Mouse (Mus musculus): ENCODE measurements at regions not wholly inside any gene's neighbourhood (a gene's known extent, or its start where the extent isn't known, plus 50 kb on each side); places are given as distances from the start of the nearest gene placed in this dataset.

DNA sequence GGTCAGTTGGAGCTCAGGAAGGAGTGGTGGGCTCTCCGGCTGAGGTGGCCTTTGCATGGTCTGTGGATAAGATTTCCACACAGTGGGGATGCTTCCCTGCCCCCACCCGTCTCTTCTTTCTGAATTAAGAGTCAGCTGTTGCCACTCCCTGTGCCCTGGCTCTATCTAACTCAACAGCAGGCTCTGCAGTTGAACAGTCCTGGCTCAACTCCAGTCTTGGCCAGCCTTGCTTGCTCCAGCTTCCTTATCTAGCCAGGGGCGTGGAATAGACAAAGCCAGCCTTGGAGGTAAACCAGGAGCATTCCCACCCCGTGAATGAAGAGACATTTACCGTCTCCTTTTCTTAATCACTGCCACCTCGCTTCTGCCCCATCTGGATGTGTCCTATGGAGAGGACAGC, 89.7 kb downstream of the Mn1 start:
- DNase-seq (ENCODE audit: low spot score in 2 of 2) = no peak
- intact Hi-C loops (cut with DNase I) = no loop called here

DNA sequence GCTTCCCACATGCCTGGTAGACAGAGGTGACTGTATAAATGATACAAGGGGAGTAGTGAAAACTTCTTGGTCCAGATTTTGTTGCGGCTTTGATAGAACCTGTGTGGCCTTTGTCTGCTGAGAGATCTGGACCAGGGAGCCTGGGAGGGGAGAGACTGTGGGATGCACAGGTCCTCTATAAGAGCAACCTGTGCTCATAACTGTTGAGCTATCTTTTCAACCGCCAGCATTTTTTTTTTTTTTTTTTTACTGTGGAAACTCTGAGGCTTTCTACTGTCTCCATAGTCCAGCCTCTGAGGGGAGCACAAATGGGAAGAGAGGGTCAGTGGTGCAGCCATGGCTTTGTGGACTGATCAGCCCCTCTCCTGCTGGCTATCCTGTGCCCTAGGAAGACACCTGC, 90.2 kb downstream of the Mn1 start:
- DNase-seq (ENCODE audit: low spot score in 2 of 2) = no peak
- intact Hi-C loops (cut with DNase I) = no loop called here

DNA sequence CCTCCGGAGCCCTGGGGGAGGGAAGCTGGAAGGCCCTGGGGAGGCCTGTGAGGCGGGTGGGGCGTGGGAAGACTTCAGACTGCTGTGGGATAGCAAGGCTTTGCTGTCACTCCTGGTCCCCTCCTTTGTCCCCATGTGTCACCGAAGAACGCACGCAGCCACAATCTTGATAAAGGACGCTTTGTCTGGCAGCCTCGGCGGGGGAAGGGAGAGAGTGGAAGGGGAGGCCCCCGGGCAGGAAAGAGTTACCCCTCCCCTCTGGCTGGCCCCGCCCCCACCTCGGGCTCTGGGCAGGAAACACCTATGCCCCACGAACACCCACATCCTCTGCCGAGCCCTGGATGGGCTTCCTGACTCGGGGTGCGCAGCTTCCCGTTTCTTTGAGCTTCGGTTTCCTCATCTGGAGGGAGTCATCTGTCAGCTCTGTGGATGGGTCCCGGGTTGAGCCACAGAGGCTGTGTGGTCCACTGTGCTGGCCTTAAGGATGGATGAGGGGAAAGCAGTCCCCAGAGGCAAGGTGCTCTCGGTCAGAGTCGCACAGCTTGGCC, 91.9 kb downstream of the Mn1 start:
- intact Hi-C loops (cut with DNase I) = no loop called here
- no peak for DNase-seq (ENCODE audit: low spot score in 2 of 2)

DNA sequence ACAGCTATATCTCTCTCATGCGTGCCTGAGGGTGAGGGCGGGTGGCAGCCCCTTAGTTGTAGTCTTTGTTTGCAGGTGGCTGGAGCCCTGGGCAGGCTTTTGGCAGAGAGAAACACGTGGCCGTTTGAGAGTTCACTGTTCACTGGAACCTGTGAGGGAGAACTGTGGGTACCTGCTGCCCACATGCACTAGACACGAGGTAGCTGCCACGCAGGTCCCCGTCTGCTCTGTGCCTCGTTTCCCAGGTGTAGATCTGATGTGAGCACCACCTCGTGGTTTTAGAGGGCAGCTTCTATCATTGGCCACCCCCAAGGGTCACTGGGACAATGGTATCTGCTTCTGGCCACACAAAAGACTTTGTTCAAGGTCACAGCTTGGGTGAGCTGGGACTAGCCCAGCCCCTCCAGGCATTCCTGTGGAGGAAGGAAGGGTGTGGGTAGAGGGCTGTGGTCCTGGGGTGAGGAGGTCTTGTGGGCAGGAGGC, 92.5 kb downstream of the Mn1 start:
- no peak for DNase-seq (ENCODE audit: low spot score in 2 of 2)
- intact Hi-C loops (cut with DNase I) = loop anchor here (5.0 kb wide), 1 partner anchor 82 kb away; no protein-coding TSS in a partner anchor

DNA sequence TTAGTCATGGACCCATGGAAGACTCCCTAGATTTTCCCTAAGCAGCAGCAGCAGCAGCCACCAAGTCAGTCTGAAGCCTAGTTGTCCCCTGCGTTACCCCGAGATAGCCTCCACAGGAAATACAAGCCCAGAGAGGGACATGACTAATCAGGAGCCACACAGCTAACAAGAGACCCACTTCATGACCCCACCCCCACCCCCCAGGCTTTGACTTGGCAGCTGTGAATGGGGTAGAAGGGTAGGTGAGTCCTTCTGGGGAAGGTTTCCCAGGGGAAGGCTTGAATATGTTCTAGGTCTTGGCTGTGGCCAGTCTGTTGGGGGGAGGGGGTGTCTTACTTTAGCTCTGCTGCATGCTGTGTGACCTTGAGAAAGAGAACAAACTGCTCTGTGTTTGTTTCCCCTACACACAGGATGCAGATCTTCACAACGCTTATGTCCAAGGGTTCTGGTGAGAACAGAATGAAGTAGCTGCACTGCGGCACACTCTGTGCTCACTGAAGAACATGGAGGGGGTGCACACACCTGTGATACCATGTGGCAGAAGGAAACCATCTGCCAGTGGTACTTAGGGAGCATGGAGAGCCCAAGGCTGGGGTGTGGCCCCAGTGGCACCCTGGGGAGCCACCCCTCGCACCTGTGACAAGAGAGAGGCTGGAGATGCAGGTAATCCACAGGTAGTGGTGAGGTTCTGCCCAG, 93.2 kb downstream of the Mn1 start:
- DNase-seq (ENCODE audit: low spot score in 2 of 2) = no peak
- intact Hi-C loops (cut with DNase I) = loop anchor here (5.0 kb wide), 1 partner anchor 83 kb away; no protein-coding TSS in a partner anchor

DNA sequence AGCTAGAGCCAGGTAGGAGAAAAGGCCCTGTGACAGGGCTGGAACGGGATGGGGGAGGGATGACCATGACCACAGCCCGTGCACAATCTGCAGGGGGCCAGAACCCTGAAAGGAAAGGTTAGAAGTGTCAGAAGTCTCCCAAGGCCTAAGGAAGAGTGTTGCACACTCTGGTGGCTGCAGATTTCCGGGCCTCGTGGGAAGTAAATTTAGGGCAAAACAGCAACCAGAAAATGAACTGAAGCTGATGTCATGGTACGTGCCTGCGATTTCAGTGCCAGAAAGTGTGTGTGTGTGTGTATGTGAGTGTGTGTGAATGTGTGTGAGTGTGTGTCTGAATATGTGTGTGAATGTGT, 93.7 kb downstream of the Mn1 start:
- intact Hi-C loops (cut with DNase I) = loop anchor here (5.0 kb wide), 1 partner anchor 84 kb away; no protein-coding TSS in a partner anchor
- DNase-seq (ENCODE audit: low spot score in 2 of 2) = no peak

DNA sequence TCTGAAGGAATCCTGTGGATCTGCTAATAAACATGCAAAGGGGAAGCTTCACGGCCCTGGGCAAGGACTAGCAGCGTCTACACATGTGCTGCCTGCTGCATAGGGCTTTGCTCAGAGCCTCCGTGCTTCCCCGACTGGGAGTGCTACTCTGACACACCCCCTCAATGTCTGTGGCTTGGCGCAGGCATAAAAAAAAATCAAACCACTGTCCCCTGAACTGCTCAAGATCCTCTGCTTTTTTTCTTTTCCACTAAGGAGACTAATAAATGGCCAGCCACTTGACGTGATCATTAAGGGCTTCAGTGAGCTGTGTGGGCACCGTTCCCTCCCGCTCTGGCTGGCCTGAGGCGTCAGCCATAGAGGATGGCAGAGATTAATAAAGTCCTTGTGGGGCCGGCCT, 94.8 kb downstream of the Mn1 start:
- intact Hi-C loops (cut with DNase I) = loop anchor here (5.0 kb wide), 1 partner anchor 85 kb away; no protein-coding TSS in a partner anchor
- no peak for DNase-seq (ENCODE audit: low spot score in 2 of 2)

DNA sequence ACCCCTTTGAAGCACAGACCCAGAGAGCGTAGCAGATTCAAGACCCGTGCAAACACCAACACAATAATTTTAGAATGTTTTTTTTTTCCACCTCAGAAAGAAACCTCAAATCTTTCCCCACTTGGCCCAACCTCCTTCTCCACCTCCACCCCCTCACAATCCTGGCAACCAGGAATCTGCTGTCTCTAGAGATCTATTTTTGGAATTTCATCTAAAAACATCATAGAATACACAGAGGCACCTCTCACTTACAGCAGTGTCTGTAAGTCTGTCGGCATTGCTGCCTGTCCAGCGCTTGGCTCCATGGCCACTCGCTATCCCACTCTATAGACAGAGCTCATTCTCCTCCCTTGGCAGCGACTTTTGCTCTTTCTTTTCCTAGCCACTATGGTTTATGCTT, 96.8 kb downstream of the Mn1 start:
- intact Hi-C loops (cut with DNase I) = loop anchor here (5.0 kb wide), 1 partner anchor 87 kb away; no protein-coding TSS in a partner anchor

DNA sequence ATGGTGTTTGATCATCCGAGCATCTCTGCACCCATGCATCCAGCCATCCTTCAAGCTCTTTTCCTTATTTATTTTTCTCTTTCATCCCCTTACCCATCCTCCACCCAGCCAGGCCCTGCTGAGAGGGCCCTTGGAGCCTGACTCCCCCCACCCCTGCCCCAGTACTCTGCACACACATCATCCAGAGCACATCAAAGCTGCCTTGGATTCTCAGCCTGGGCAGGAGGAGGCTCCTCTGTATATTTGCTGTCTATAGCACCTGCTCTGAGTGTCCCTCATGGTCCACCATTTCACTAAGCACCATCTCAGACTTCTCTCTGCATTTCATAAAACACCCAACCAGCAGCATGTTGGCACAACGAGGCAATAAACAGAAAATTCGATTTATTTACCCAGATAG, 101.9 kb downstream of the Mn1 start:
- intact Hi-C loops (cut with DNase I) = no loop called here
- no peak for DNase-seq (ENCODE audit: low spot score in 2 of 2)

More for the DNA sequence above, 96.8 kb downstream of the Mn1 start:
- DNase-seq (ENCODE audit: low spot score in 2 of 2) = no peak

DNA sequence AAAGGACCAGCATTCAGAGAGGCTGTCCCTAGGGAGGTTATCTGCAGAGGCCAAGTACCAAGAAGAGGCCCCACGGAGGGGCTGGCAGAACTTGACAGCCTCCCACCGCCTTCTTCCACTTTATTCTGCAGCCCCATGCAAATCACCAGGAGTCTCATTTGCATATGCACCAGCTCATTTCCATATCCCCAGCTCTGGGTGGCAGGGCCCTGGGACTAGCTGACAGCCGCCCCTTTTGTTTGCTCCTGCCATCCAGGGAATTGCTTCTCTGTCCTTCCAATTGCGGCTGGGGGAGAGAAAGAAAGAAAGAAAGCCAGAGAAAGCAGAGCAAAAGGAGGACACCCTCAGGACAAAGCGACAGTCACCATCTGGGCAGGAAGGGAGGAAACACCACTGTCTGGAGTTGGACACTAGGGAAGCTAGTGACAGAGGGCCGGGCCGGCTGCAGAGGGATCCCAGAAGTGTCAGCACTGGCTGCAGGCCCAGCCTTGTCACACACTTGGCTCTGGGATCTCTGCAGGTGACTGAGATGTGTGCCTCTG, 102.4 kb downstream of the Mn1 start:
- intact Hi-C loops (cut with DNase I) = no loop called here
- no peak for DNase-seq (ENCODE audit: low spot score in 2 of 2)

DNA sequence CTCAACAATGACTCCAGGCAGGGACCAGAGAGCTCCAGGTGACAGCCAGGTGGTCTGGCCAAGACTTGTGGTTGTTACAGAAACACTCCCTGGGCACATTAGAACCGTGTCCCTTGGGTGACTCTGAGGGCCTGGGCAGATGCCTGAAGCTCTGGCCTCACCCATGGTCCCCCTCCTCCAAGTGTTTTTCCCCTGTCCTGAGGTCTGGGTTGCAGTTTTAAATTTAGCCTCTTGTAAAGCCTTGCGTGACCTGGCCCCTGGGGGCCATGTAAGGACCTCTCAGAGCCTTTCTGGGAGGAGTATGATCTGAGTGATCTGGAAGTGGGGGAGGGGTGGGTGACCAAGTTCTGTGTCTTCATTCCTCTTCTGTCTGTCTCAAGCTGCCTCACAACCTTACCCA, 104.7 kb downstream of the Mn1 start:
- intact Hi-C loops (cut with DNase I) = no loop called here

DNA sequence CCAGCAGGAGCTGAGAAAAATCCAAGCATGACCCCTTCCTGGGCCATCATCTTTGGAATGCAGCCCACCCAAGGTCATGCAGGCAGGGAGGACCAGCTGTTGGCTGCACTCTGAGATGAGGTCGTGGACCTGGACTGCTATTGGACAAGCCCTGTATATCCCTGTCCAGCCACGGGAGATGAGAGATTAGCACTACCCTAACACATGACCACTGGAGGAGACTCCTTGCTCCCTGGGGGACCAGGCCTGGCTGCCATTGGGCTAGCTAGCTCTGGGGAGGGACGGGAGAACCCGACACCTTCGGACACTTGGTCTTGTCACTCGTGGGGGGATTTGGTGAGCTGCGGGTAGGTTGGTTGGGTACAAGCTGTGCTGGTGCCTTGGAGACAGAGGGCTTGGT, 105.4 kb downstream of the Mn1 start:
- intact Hi-C loops (cut with DNase I) = no loop called here
- no peak for DNase-seq (ENCODE audit: low spot score in 2 of 2)

More for the DNA sequence above, 104.7 kb downstream of the Mn1 start:
- no peak for DNase-seq (ENCODE audit: low spot score in 2 of 2)

DNA sequence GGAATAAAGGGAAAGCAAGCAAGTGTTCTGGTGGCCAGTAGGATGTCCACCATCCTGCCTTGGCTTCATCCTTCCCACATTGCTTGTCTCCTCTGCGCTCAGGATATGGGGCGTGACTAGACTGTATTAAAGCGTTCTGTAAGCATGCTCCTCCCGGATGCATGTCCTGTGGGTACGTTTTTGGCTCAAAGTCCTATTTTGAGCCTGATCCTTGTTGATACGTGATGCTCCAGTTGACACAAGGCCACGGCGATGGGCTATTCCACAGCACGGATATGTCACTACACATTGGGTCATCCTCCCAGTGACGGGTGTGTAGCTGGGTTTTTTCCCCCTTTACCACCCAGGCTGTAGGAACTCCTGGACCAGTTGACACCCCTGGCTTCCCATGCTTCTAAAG, 110.6 kb downstream of the Mn1 start:
- intact Hi-C loops (cut with DNase I) = no loop called here
- DNase-seq (ENCODE audit: low spot score in 2 of 2) = no peak

DNA sequence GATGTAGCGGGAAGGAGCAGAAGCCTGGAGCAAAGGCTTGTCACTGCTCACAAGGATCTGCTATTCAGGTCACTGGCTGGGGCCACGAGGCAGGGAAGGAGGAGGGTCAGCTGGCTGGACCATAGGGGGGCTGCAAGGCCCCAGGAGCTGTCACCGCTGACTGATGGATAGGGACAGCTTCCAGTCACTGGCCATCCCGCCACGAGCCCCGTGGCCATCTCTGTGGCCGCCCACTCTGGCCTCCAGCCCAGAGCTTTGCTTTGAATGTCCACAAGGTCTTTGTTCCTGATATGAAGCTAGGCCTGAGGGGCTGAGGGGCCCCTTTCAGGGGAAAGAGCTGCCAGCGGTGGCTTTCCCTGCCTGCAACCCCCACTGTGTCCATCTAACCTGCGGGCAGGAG, 111.9 kb downstream of the Mn1 start:
- intact Hi-C loops (cut with DNase I) = no loop called here
- DNase-seq (ENCODE audit: low spot score in 2 of 2) = no peak

DNA sequence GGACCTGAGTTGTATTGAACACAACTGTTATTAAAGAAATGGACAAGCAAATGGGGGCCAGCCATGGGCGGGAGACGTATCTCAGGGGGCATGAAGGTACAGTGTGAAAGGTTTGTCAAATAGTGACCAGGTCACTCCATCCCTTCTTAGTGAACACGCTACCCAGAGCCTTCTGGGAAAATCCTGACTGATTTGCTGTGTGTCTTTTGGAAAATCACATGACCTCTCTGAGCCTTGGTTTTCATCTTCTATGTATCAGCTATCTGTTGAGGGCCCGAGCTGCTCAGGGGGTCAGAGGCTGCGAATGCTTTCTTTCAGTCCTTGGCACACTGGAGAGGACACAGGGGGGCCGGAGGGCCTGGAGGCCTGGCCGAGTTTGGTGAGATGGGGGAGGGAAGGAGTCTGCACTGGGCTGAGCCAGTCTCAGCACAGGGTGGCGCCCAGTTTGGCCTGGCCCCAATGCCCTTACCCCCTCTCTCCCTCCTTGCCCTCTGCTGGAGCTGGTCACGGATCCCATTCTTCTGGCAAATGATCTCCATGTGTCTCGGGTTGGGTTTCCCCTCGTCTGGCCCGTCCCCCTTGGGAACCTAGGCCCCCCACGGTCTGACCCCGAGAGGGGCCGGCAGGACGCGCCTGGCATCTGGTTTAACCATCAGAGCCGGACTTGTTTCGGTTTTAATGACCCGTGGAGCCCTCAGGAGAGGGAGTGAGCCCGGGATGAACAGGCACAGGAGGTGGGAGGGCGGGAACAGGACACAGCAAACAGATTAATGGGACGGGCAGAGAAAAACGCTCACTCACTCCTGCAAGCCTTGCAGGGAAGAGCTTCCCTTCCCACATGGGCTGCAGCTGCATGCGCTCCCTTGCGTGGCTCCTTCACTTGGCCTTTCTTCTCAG, 113.7 kb downstream of the Mn1 start:
- intact Hi-C loops (cut with DNase I) = no loop called here
- no peak for DNase-seq (ENCODE audit: low spot score in 2 of 2)

DNA sequence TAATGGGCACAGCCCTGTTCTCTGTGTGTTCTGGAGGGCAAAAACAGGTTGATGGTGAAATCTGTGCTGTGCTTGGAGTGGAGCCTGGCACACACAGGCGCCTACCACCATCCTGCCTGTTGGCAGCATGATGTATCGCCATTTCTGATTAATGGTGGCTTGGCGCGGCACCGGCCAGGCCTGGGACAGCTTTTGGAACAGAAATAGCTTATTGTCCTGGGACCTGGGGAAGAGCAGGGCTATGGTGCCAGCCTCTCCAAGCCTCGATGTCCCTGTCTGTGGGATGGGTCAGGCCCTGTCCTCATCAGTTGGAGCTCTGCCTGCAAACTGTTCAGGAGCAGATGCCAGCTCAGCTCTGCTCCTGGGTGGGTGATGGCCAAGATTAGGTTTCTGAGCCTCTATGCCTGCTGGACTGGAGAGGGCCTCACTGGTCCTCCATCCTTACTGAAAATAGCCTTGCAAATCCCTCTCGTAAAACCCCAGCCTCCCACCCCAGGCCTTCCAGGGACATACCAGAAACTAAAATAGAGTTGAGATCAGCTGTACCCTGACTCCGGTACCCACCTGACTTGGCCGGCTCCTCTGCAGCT, 115.4 kb downstream of the Mn1 start:
- DNase-seq (ENCODE audit: low spot score in 2 of 2) = no peak
- intact Hi-C loops (cut with DNase I) = no loop called here

DNA sequence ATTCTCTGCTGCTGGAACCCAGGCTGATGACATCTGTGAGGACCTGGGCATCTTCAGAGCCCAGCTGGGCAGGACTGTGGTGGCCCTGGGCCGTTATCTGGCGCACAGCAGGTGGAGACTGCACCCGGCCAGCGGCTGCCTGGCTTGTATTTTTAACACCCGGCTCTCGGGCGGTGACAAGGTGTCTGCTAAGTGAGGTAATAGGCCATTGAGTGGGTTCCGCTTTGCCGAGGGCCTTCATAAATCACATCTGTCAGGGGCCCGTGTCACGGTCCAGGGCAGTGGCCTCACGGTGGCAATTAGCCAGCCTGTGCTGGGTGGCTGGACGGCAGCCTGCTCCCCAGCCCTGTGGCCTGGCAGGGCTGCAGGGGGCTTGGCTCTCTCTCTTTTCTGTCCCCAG, 118.8 kb downstream of the Mn1 start:
- intact Hi-C loops (cut with DNase I) = no loop called here
- DNase-seq (ENCODE audit: low spot score in 2 of 2) = no peak

DNA sequence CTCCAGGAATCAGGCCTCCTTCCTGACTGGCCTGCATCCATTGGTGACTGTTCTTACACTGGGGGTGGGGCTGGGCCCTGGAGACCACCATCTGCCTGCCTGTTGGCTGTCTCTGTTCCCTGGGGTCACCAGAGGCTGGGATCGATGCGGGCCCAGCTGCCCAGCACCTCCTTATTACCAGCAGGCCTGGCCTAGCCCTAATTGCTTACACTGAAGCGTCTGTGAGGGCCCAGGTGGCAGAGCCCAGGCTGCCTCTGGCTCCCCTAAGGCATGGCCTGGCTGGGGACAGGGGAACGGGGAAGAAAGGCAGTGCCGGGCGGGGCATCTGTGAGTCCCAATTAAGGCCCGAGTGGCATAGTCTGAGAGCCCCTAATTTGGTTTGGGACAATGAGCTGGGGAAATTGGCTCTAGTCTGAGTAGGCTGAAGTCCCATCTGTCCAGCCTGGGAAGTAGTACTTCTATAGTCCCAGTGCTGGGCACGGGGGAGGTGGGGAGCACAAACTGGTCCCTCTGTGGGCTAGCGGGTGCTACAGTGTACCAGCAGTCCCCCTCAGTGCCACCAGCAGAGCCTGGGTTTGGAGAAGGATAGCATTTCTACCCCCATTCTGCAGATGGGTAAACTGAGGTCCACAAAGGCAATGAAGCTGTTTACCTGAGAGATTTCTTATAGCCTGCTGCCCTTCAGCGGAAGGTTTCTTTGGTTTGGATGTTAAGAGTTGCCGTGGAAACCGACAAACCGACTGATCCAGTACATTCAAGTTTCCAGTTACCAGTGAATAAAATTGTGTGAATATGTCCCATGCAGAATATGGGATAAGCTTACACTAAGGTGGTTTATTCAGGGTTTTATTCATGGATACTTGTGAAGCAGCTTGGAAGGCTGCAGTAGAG, 121.6 kb downstream of the Mn1 start:
- intact Hi-C loops (cut with DNase I) = no loop called here
- no peak for DNase-seq (ENCODE audit: low spot score in 2 of 2)

DNA sequence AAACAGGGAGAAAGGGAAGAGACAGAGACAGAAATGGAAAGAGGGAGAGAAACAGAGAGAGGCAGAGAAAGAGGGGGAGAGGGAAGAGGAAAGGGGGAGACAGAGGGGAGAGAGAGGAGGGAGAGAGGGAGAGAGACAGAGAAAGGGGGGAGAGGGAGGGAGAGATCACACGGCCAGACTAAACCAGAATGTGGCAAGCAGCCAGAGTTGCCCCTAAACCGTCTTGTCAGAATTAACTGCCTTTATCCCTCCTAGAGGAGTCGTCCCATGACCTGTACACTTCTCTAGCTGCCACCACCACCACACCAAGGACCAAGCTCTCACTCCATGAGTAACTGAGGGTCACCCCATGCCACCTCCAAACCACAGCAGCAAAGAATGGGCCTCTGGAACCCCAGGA, 123.3 kb downstream of the Mn1 start:
- intact Hi-C loops (cut with DNase I) = no loop called here
- no peak for DNase-seq (ENCODE audit: low spot score in 2 of 2)

All from left cerebral cortex, postnatal 14 days (tissue).